ENCODE assay signal across 18 mouse cellular contexts in genomic region chr6:8617369-8617768, GRCm38 (mm10).
DNase-seq lines count a peak whose midpoint lies in the region; ATAC-seq and TF ChIP-seq lines count a peak whose summit lies in the region.
"Had no signal": no experiment of that assay in that cellular context is flagged by ENCODE, and none has a peak within 500 bp of the region (broad histone marks: within the 10 kb centered on the region; RNA-seq: fewer than 3 reads in every experiment).

No protein-coding gene starts in this region.

- TF ChIP-seq CTCF in G1E (IDR thresholded peaks at IDR 0.05; ENCODE audit: low read depth, low read length) = no peak

- 82% methylated on average over 2 of the region's 2 CpGs for WGBS in forebrain, embryonic 15.5 days

- peak; percentile 26 for DNase-seq in CD4-positive, CD25-positive, alpha-beta regulatory T cell, adult 2 months (ENCODE audit: low read depth, low spot score)
- DNase-seq in G1E (ENCODE audit: low spot score) = no peak
- peak; percentile 21 to 27 for DNase-seq in natural killer cell, adult 2 months (ENCODE audit: low spot score in 2 of 2)
- DNase-seq in left cerebral cortex, adult 18-20 months (ENCODE audit: low spot score in 2 of 2) = no peak
- no peak for DNase-seq in T-cell, adult 2 months (ENCODE audit: low spot score)
- DNase-seq: adrenal gland, adult 2 months; adrenal gland, postnatal 25 days; cerebellum, postnatal 10 days; forebrain, postnatal 0 days; gastrocnemius, postnatal 14 days; heart, postnatal 36 days had no signal

- no peak overlapping the region for H3K27ac ChIP-seq in forebrain, embryonic 15.5 days (replicated peaks)
- H3K27ac ChIP-seq: embryonic facial prominence, embryonic 12.5 days; forebrain, embryonic 12.5 days; hindbrain, embryonic 15.5 days; intestine, embryonic 15.5 days had no signal

- no peaks in the 10 kb centered on the region for H3K27me3 ChIP-seq in G1E (ENCODE audit: insufficient read depth, low read length)
- no peaks in the 10 kb centered on the region for H3K27me3 ChIP-seq in forebrain, embryonic 15.5 days
- H3K27me3 ChIP-seq: embryonic facial prominence, embryonic 12.5 days; forebrain, embryonic 12.5 days; heart, embryonic 12.5 days; hindbrain, embryonic 15.5 days; intestine, embryonic 15.5 days had no signal

- peaks cover 10% of the 10 kb centered on the region; the same call in 1 of the 2 replicates for H3K4me1 ChIP-seq in G1E (ENCODE audit: insufficient read depth, low read depth, low read length)
- no peaks in the 10 kb centered on the region for H3K4me1 ChIP-seq in forebrain, embryonic 15.5 days
- H3K4me1 ChIP-seq: embryonic facial prominence, embryonic 12.5 days; forebrain, embryonic 12.5 days; hindbrain, embryonic 15.5 days; intestine, embryonic 15.5 days had no signal

- ATAC-seq in G1E (ENCODE audit: extremely low read depth, insufficient number of reproducible peaks, low FRiP score, poor library complexity, severe bottlenecking) = peak; percentile 75
- peak; percentile 77 for ATAC-seq in inflammation-experienced regulatory T-cells, adult 6 months
- ATAC-seq in forebrain, embryonic 15.5 days (replicated peaks) = no peak
- ATAC-seq: forebrain, postnatal 0 days; intestine, embryonic 15.5 days had no signal

- H3K9ac ChIP-seq in forebrain, embryonic 15.5 days (replicated peaks) = no peak overlapping the region
- H3K9ac ChIP-seq: embryonic facial prominence, embryonic 12.5 days; forebrain, embryonic 12.5 days; forebrain, postnatal 0 days; heart, embryonic 12.5 days; hindbrain, embryonic 15.5 days; intestine, embryonic 15.5 days had no signal

- no peak overlapping the region for H3K4me3 ChIP-seq in G1E (ENCODE audit: low read depth, low read length)
- H3K4me3 ChIP-seq in forebrain, embryonic 15.5 days = no peak overlapping the region
- H3K4me3 ChIP-seq: embryonic facial prominence, embryonic 12.5 days; forebrain, embryonic 12.5 days; heart, embryonic 12.5 days; hindbrain, embryonic 15.5 days; intestine, embryonic 15.5 days had no signal

- no peaks in the 10 kb centered on the region for H3K36me3 ChIP-seq in G1E (replicated peaks)
- H3K36me3 ChIP-seq in forebrain, embryonic 15.5 days = no peaks in the 10 kb centered on the region
- H3K36me3 ChIP-seq: embryonic facial prominence, embryonic 12.5 days; forebrain, embryonic 12.5 days; heart, embryonic 12.5 days; hindbrain, embryonic 15.5 days; intestine, embryonic 15.5 days had no signal

- H3K9me3 ChIP-seq in G1E (replicated peaks) = no peaks in the 10 kb centered on the region
- H3K9me3 ChIP-seq in forebrain, embryonic 15.5 days = no peaks in the 10 kb centered on the region
- H3K9me3 ChIP-seq: embryonic facial prominence, embryonic 12.5 days; forebrain, embryonic 12.5 days; hindbrain, embryonic 15.5 days; intestine, embryonic 15.5 days had no signal

- no peak overlapping the region for H3K4me2 ChIP-seq in forebrain, embryonic 15.5 days (replicated peaks)
- H3K4me2 ChIP-seq: embryonic facial prominence, embryonic 12.5 days; forebrain, embryonic 12.5 days; heart, embryonic 12.5 days; hindbrain, embryonic 15.5 days; intestine, embryonic 15.5 days had no signal

Comparison
In these comparisons a context has a peak if more than half of its experiments do, and no peak if none do; other contexts are left out.
1. DNase-seq: peak in CD4-positive, CD25-positive, alpha-beta regulatory T cell, adult 2 months (single experiment) and natural killer cell, adult 2 months (2 of 2); none in G1E (single experiment), left cerebral cortex, adult 18-20 months (0 of 2) and T-cell, adult 2 months (single experiment).